Mouse (Mus musculus) cerebellum, adult 2 months (tissue): ENCODE measurements around the gene Gpr155.

Source experiments
- CTCF ChIP-seq: fragments of 200-500 bp; IDR thresholded peaks from 2 replicates; pipeline ENCODE4 v1.5.1; 2011; ENCODE audit warnings: low read depth, mild to moderate bottlenecking, control low read depth, low read length, moderate library complexity, borderline replicate concordance; ENCODE audit not compliant: insufficient read depth
- POLR2A ChIP-seq: fragments of 200-500 bp; IDR thresholded peaks from 2 replicates; pipeline ENCODE4 v1.6.1; 2011; ENCODE audit warnings: low read length, control low read depth, borderline replicate concordance; ENCODE audit not compliant: insufficient read depth

GRCm38 (mm10) chr2:73347766-73348165, 38.6 kb downstream of the Gpr155 start:
- no peak for TF ChIP-seq CTCF
- TF ChIP-seq POLR2A, result no peak
